Mouse (Mus musculus): ENCODE results near the gene Plekha5. TPM values are rescaled to one million over a fixed set of nuclear protein-coding genes. Genes with fewer than 3 reads are reported as not detected.

Plekha5 gene
- total RNA-seq, 4 experiments from 2014 or later, result 6.1 to 9.4 (median 7.0) TPM

Other genes starting within 250 kb of the Plekha5 start
- gene Aebp2, start 198.6 kb downstream of the Plekha5 start, total RNA-seq (2022), result 10 to 100 TPM; 32.0 to 35.5 (median 33.0) TPM